8 mouse cellular contexts compared by ENCODE assay signal in the genomic region with DNA sequence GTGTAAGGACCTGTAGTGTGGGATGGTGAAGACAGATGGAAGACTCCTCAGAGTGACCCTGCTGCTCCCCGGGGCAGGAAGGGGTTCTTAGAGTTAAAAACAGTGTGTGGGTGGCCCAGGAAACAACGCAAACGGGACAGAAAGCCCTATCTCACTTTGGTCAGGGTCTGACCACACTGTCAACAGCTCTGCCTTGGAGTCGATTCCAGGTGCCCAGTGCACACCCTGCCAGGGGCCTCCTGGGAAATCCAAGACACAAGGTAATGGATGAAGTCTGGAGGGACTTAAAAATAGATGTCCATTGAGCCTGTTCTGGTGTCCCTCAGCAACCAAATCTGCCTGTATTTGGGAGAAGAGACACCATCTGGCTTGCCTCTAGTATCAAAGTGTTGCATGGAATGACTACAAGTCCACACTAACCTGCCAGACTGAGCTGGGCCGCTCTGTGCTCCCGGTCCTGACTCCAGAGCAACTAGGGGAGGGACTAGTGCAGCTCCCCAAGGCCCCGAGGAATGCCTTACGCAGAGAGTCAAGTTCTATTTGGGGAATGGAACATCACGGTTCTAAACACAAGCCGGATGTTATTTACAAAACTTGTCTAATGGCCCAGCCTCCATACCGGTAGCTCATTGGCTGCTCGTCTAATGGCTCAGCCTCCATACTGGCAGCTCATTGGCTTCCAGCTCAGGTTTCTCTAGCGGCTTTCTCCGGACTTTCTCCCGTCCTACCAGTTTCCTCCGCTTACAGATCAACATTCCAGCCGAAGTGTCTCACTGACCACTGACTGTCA. TPM values are rescaled to one million over a fixed set of nuclear protein-coding genes. Genes with fewer than 3 reads are reported as not detected.
DNase-seq lines count a peak whose midpoint lies in the region; ATAC-seq and TF ChIP-seq lines count a peak whose summit lies in the region.

No protein-coding gene starts in this region.

- TF ChIP-seq CTCF in small intestine, adult 2 months (IDR thresholded peaks at IDR 0.05; ENCODE audit: extremely low read depth, insufficient read length, insufficient replicate concordance, low read depth, low read length): no peak

- intact Hi-C loops in gastrocnemius, postnatal 36 days (cut with DNase I): no loop called here
- intact Hi-C loops in left cerebral cortex, postnatal 36 days (cut with DNase I): no loop called here

- peaks cover 42% of the 10 kb centered on the region for H3K4me1 ChIP-seq in intestine, embryonic 14.5 days (replicated peaks; ENCODE audit: control insufficient read depth, insufficient read depth, low read length)
- peaks cover 47% of the 10 kb centered on the region for H3K4me1 ChIP-seq in small intestine, adult 2 months (ENCODE audit: control insufficient read depth, insufficient read depth, insufficient read length, low read length)

- ATAC-seq in intestine, embryonic 14.5 days (replicated peaks; ENCODE audit: low FRiP score, low TSS enrichment, low read depth): peak; percentile 86

- 2% methylated on average over 17 of the region's 17 CpGs for WGBS in intestine, embryonic 14.5 days
- WGBS in small intestine, adult 2 months: 2% methylated on average over 17 of the region's 17 CpGs

- no peaks in the 10 kb centered on the region for H3K36me3 ChIP-seq in intestine, embryonic 14.5 days (ENCODE audit: control insufficient read depth, insufficient read depth, low read length)
- H3K36me3 ChIP-seq in small intestine, adult 2 months (ENCODE audit: control insufficient read depth, insufficient read depth, low read length): no peaks in the 10 kb centered on the region

- peak overlapping the region; percentile 61 for H3K4me2 ChIP-seq in intestine, embryonic 14.5 days (ENCODE audit: low read length)

- peak overlapping the region; percentile 51 for H3K9ac ChIP-seq in intestine, embryonic 14.5 days (ENCODE audit: low read length)

- H3K27ac ChIP-seq in intestine, embryonic 14.5 days (ENCODE audit: low read depth): peak overlapping the region; percentile 97
- H3K27ac ChIP-seq in small intestine, adult 2 months (ENCODE audit: insufficient read depth, low read depth, low read length): peak overlapping the region; percentile 94

- peak; percentile 62 for DNase-seq in cerebellum, adult 11-12 months
- DNase-seq in cerebellum, adult 11 months: no peak
- DNase-seq in embryo, embryonic 11 days: peak; percentile 91
- peak; percentile 76 to 86 for DNase-seq in gastrocnemius, postnatal 36 days
- DNase-seq in intestine, embryonic 14.5 days (ENCODE audit: low spot score): peak; percentile 85
- DNase-seq in left cerebral cortex, postnatal 36 days (ENCODE audit: low spot score in 2 of 2): peak; percentile 52 to 64
- peak; percentile 87 for DNase-seq in mesoderm, embryonic 11.5 days (ENCODE audit: low read depth, low spot score)

- no peaks in the 10 kb centered on the region for H3K9me3 ChIP-seq in intestine, embryonic 14.5 days (ENCODE audit: control insufficient read depth, low read length)

- peak overlapping the region; percentile 40 for H3K4me3 ChIP-seq in intestine, embryonic 14.5 days (ENCODE audit: low read depth, low read length)
- H3K4me3 ChIP-seq in small intestine, adult 2 months (ENCODE audit: low read depth, low read length): peak overlapping the region; percentile 62

- TF ChIP-seq POLR2A in small intestine, adult 2 months (IDR thresholded peaks at IDR 0.05; ENCODE audit: low read depth, low read length): peak; percentile 49

- no peaks in the 10 kb centered on the region for H3K27me3 ChIP-seq in intestine, embryonic 14.5 days (replicated peaks; ENCODE audit: control insufficient read depth, insufficient read depth, low read length)
- H3K27me3 ChIP-seq in small intestine, adult 2 months (ENCODE audit: control insufficient read depth, insufficient read depth, low read length): no peaks in the 10 kb centered on the region

RNA-seq across cellular contexts. Expression of a gene that starts 12.1 kb away (rescaled TPM):
- not detected for total RNA-seq in gastrocnemius, postnatal 36 days (2021)
- polyA plus RNA-seq in intestine, embryonic 14.5 days (2014; fragmentation: Nextera tagmentation; extraction: Ambion mirVana): not detected in 2 replicates
- under 1 TPM; 0.23 to 0.30 TPM for total RNA-seq in left cerebral cortex, postnatal 36 days (2021)
- polyA plus RNA-seq in small intestine, adult 2 months (2012; rRNA removed): 1.6 TPM in 1 of 2 replicates, not detected in the other

RNA-seq across cellular contexts. Expression of a gene that starts 20.0 kb away (rescaled TPM):
- 10 to 100 TPM; 31.5 to 54.9 TPM for total RNA-seq in gastrocnemius, postnatal 36 days (2021)
- 32.6 and 34.6 TPM in 2 replicates for polyA plus RNA-seq in intestine, embryonic 14.5 days (2014; fragmentation: Nextera tagmentation; extraction: Ambion mirVana)
- 10 to 100 TPM; 12.4 to 44.2 TPM for total RNA-seq in left cerebral cortex, postnatal 36 days (2021)
- polyA plus RNA-seq in small intestine, adult 2 months (2012; rRNA removed): 18.0 and 73.7 TPM in 2 replicates
